Mouse (Mus musculus) hindbrain, embryonic 10.5 days (tissue): Measurements from ENCODE around the gene Mpst. TPM values are rescaled to one million over a fixed set of nuclear protein-coding genes. Genes with fewer than 3 reads are reported as not detected.

ENCODE experiments used
- DNase-seq: peaks from one replicate; pipeline ENCODE4 v3.0.0-alpha.2; 2017; ENCODE audit warnings: low spot score
- H3K27ac ChIP-seq: fragments of 300-500 bp; sonication (generic); 2 replicates; pipeline ENCODE4 v1.5.1; 2016; ENCODE audit warnings: mild to moderate bottlenecking, moderate library complexity
- H3K27me3 ChIP-seq: fragments of 300-500 bp; sonication (generic); 2 replicates; pipeline ENCODE4 v1.6.1; 2016; ENCODE audit warnings: mild to moderate bottlenecking; ENCODE audit not compliant: poor library complexity, insufficient read depth, severe bottlenecking
- H3K36me3 ChIP-seq: fragments of 300-500 bp; sonication (generic); 2 replicates; pipeline ENCODE4 v1.6.1; 2016; ENCODE audit warnings: mild to moderate bottlenecking, moderate library complexity
- H3K4me1 ChIP-seq: fragments of 300-500 bp; sonication (generic); replicated peaks from 2 replicates; pipeline ENCODE4 v1.6.1; 2016; ENCODE audit warnings: mild to moderate bottlenecking
- H3K4me3 ChIP-seq: fragments of 300-500 bp; sonication (generic); 2 replicates; pipeline ENCODE4 v1.5.1; 2016; ENCODE audit warnings: mild to moderate bottlenecking, moderate library complexity
- H3K9me3 ChIP-seq: fragments of 300-500 bp; sonication (generic); 2 replicates; pipeline ENCODE4 v1.6.1; 2016; ENCODE audit warnings: mild to moderate bottlenecking, moderate library complexity
- WGBS: fragments of 180-500 bp; shearing (Covaris S2); methylation state at CpG from one replicate; pipeline ENCODE4 v1.1.7; 2016; 5-methylcytosine and 5-hydroxymethylcytosine counted together
- polyA plus RNA-seq: library from polyadenylated mRNA; unstranded; fragments of >200 nt; fragmentation: Nextera tagmentation; extraction: Ambion mirVana; gene quantifications from 2 replicates; pipeline ENCODE4 v1.2.1, GENCODE M21; 2016

Mpst gene
- polyA plus RNA-seq, 1 experiment from 2014 or later: 1.5 TPM

GRCm38 (mm10) chr15:78430874-78431273 lies 24.7 kb downstream of the Mpst start:
- WGBS: 90% methylated on average over 10 of the region's 10 CpGs
- Histone ChIP-seq H3K27ac (peak overlapping the region; percentile 54), H3K9me3 (no peaks in the 10 kb centered on the region), H3K27me3 (peaks cover 6% of the 10 kb centered on the region; the same call in 1 of the 2 replicates), H3K4me1 (peaks cover 74% of the 10 kb centered on the region), H3K36me3 (peaks cover 50% of the 10 kb centered on the region), H3K4me3 (no peak overlapping the region)
- DNase-seq: no peak

GRCm38 (mm10) chr15:78431541-78432121 lies 25.4 kb downstream of the Mpst start:
- Histone ChIP-seq H3K4me3 (no peak overlapping the region), H3K27me3 (peaks cover 9% of the 10 kb centered on the region; the same call in 1 of the 2 replicates), H3K4me1 (peaks cover 82% of the 10 kb centered on the region), H3K27ac (peak overlapping the region; percentile 54), H3K36me3 (peaks cover 53% of the 10 kb centered on the region), H3K9me3 (no peaks in the 10 kb centered on the region)
- no peak for DNase-seq
- WGBS: 80% methylated on average over 7 of the region's 7 CpGs

GRCm38 (mm10) chr15:78434896-78435520 lies 28.8 kb downstream of the Mpst start:
- 23% methylated on average over 6 of the region's 6 CpGs for WGBS
- Histone ChIP-seq H3K27me3 (peaks cover 26% of the 10 kb centered on the region), H3K9me3 (no peaks in the 10 kb centered on the region), H3K4me1 (peaks cover 95% of the 10 kb centered on the region), H3K4me3 (no peak overlapping the region), H3K27ac (peak overlapping the region; percentile 87), H3K36me3 (peaks cover 60% of the 10 kb centered on the region)
- peak; percentile 82 for DNase-seq

- H3K4me1 ChIP-seq: peaks cover 95% of the 10 kb centered on the region
- H3K27ac ChIP-seq: peak overlapping the region; percentile 87
- no peak overlapping the region for H3K4me3 ChIP-seq
- 75% methylated on average over 11 of the region's 11 CpGs for WGBS
- no peaks in the 10 kb centered on the region for H3K9me3 ChIP-seq
- peaks cover 55% of the 10 kb centered on the region for H3K36me3 ChIP-seq
- H3K27me3 ChIP-seq: peaks cover 26% of the 10 kb centered on the region
- no peak for DNase-seq
Measured at GRCm38 (mm10) chr15:78435681-78436080, 29.5 kb downstream of the Mpst start.

- peak; percentile 71 for DNase-seq
- peak overlapping the region; percentile 46 for H3K4me3 ChIP-seq
- H3K4me1 ChIP-seq: peaks cover 92% of the 10 kb centered on the region
- peaks cover 46% of the 10 kb centered on the region for H3K36me3 ChIP-seq
- 6% methylated on average over 32 of the region's 32 CpGs for WGBS
- no peaks in the 10 kb centered on the region for H3K9me3 ChIP-seq
- peak overlapping the region; percentile 87 for H3K27ac ChIP-seq
- H3K27me3 ChIP-seq: peaks cover 26% of the 10 kb centered on the region
Measured at GRCm38 (mm10) chr15:78436380-78437192, 30.4 kb downstream of the Mpst start.

GRCm38 (mm10) chr15:78437237-78438017 lies 31.2 kb downstream of the Mpst start:
- 11% methylated on average over 23 of the region's 23 CpGs for WGBS
- H3K9me3 ChIP-seq: no peaks in the 10 kb centered on the region
- peaks cover 38% of the 10 kb centered on the region for H3K36me3 ChIP-seq
- DNase-seq: peak; percentile 52
- H3K4me3 ChIP-seq: peak overlapping the region; percentile 46
- H3K27me3 ChIP-seq: peaks cover 26% of the 10 kb centered on the region
- H3K27ac ChIP-seq: peak overlapping the region; percentile 87
- peaks cover 89% of the 10 kb centered on the region for H3K4me1 ChIP-seq

GRCm38 (mm10) chr15:78438018-78438394 lies 31.8 kb downstream of the Mpst start:
- no peak for DNase-seq
- 35% methylated on average over 4 of the region's 4 CpGs for WGBS
- H3K4me3 ChIP-seq: no peak overlapping the region
- peaks cover 26% of the 10 kb centered on the region for H3K27me3 ChIP-seq
- H3K27ac ChIP-seq: peak overlapping the region; percentile 87
- H3K9me3 ChIP-seq: no peaks in the 10 kb centered on the region
- peaks cover 32% of the 10 kb centered on the region for H3K36me3 ChIP-seq
- H3K4me1 ChIP-seq: peaks cover 83% of the 10 kb centered on the region

- H3K4me3 ChIP-seq: no peak overlapping the region
- H3K27me3 ChIP-seq: peaks cover 26% of the 10 kb centered on the region
- DNase-seq: no peak
- H3K9me3 ChIP-seq: no peaks in the 10 kb centered on the region
- 51% methylated on average over 8 of the region's 8 CpGs for WGBS
- peaks cover 27% of the 10 kb centered on the region for H3K36me3 ChIP-seq
- H3K27ac ChIP-seq: 0 out of 2 replicates have a peak overlapping the region, but pooled peaks have one; percentile 87
- peaks cover 80% of the 10 kb centered on the region for H3K4me1 ChIP-seq
Measured at GRCm38 (mm10) chr15:78438505-78438904, 32.3 kb downstream of the Mpst start.

GRCm38 (mm10) chr15:78438973-78439372 lies 32.8 kb downstream of the Mpst start:
- peaks cover 80% of the 10 kb centered on the region for H3K4me1 ChIP-seq
- H3K27ac ChIP-seq: no peak overlapping the region
- H3K4me3 ChIP-seq: no peak overlapping the region
- WGBS: 67% methylated on average over 9 of the region's 9 CpGs
- no peaks in the 10 kb centered on the region for H3K9me3 ChIP-seq
- H3K27me3 ChIP-seq: peaks cover 26% of the 10 kb centered on the region
- DNase-seq: no peak
- peaks cover 22% of the 10 kb centered on the region for H3K36me3 ChIP-seq

GRCm38 (mm10) chr15:78442231-78442630 lies 36.0 kb downstream of the Mpst start:
- no peak for DNase-seq

GRCm38 (mm10) chr15:78443857-78444256 lies 37.6 kb downstream of the Mpst start:
- Histone ChIP-seq H3K27ac (peak overlapping the region; percentile 17; the same call in 1 of the 2 replicates), H3K36me3 (no peaks in the 10 kb centered on the region), H3K27me3 (0 out of 2 replicates have a peak, but pooled peaks cover under 1% of the 10 kb centered on the region), H3K9me3 (no peaks in the 10 kb centered on the region), H3K4me3 (no peak overlapping the region), H3K4me1 (peaks cover 54% of the 10 kb centered on the region)
- 55% methylated on average over 6 of the region's 6 CpGs for WGBS
- no peak for DNase-seq

More at GRCm38 (mm10) chr15:78442231-78442630, 36.0 kb downstream of the Mpst start:
- peaks cover 6% of the 10 kb centered on the region; the same call in 1 of the 2 replicates for H3K36me3 ChIP-seq
- H3K4me3 ChIP-seq: no peak overlapping the region
- H3K27ac ChIP-seq: no peak overlapping the region
- no peaks in the 10 kb centered on the region for H3K9me3 ChIP-seq
- H3K27me3 ChIP-seq: peaks cover 17% of the 10 kb centered on the region
- 84% methylated on average over 19 of the region's 19 CpGs for WGBS
- peaks cover 59% of the 10 kb centered on the region for H3K4me1 ChIP-seq

GRCm38 (mm10) chr15:78447121-78447520 lies 40.9 kb downstream of the Mpst start:
- H3K36me3 ChIP-seq: no peaks in the 10 kb centered on the region
- 57% methylated on average over 7 of the region's 7 CpGs for WGBS
- H3K9me3 ChIP-seq: no peaks in the 10 kb centered on the region
- peak overlapping the region; percentile 42 for H3K27ac ChIP-seq
- H3K4me3 ChIP-seq: no peak overlapping the region
- peaks cover 46% of the 10 kb centered on the region for H3K4me1 ChIP-seq
- no peak for DNase-seq
- H3K27me3 ChIP-seq: no peaks in the 10 kb centered on the region
